Mouse (Mus musculus) testis, adult 2 months (tissue): ENCODE measurements at regions not wholly inside any gene's neighbourhood (a gene's known extent, or its start where the extent isn't known, plus 50 kb on each side); places are given as distances from the start of the nearest gene placed in this dataset.

Experiments used
- CTCF ChIP-seq: fragments of 200-500 bp; IDR thresholded peaks from 2 replicates; pipeline ENCODE4 v1.5.1; 2012; ENCODE audit warnings: low read depth, mild to moderate bottlenecking, inconsistent platforms, low read length, moderate library complexity; ENCODE audit not compliant: control insufficient read depth, insufficient read depth, insufficient replicate concordance
- POLR2A ChIP-seq: fragments of 200-500 bp; IDR thresholded peaks from 2 replicates; pipeline ENCODE4 v1.6.1; 2012; ENCODE audit warnings: low read depth, mild to moderate bottlenecking, inconsistent platforms, low read length, moderate library complexity; ENCODE audit not compliant: control insufficient read depth

- TF ChIP-seq CTCF, result no peak
- TF ChIP-seq POLR2A, result no peak
Measured at GRCm38 (mm10) chr10:84055402-84056167, 332.9 kb downstream of the 1500009L16Rik start.
